Mouse (Mus musculus): ENCODE measurements at regions not wholly inside any gene's neighbourhood (a gene's known extent, or its start where the extent isn't known, plus 50 kb on each side); places are given as distances from the start of the nearest gene placed in this dataset.

- no peak for DNase-seq (ENCODE audit: low spot score)
Observed at GRCm38 (mm10) chr1:137117866-137118265, 157.6 kb upstream of the Nr5a2 start.

GRCm38 (mm10) chr1:137106444-137106843 lies 146.2 kb upstream of the Nr5a2 start:
- DNase-seq (ENCODE audit: low spot score) = no peak

GRCm38 (mm10) chr1:137091762-137092161 lies 131.5 kb upstream of the Nr5a2 start:
- no peak for DNase-seq (ENCODE audit: low spot score)

- no peak for DNase-seq (ENCODE audit: low spot score)
Observed at GRCm38 (mm10) chr1:137088148-137088547, 127.9 kb upstream of the Nr5a2 start.

GRCm38 (mm10) chr1:137086766-137087165 lies 126.5 kb upstream of the Nr5a2 start:
- DNase-seq (ENCODE audit: low spot score) = no peak

GRCm38 (mm10) chr1:137083500-137083899 lies 123.3 kb upstream of the Nr5a2 start:
- DNase-seq (ENCODE audit: low spot score) = no peak

- DNase-seq (ENCODE audit: low spot score) = no peak
Observed at GRCm38 (mm10) chr1:137079401-137080003, 119.3 kb upstream of the Nr5a2 start.

- no peak for DNase-seq (ENCODE audit: low spot score)
Observed at GRCm38 (mm10) chr1:137074787-137075186, 114.5 kb upstream of the Nr5a2 start.

GRCm38 (mm10) chr1:137073857-137074572 lies 113.8 kb upstream of the Nr5a2 start:
- no peak for DNase-seq (ENCODE audit: low spot score)

GRCm38 (mm10) chr1:137060914-137061313 lies 100.7 kb upstream of the Nr5a2 start:
- no peak for DNase-seq (ENCODE audit: low spot score)

GRCm38 (mm10) chr1:137053134-137053533 lies 92.9 kb upstream of the Nr5a2 start:
- no peak for DNase-seq (ENCODE audit: low spot score)

- DNase-seq (ENCODE audit: low spot score) = no peak
Observed at GRCm38 (mm10) chr1:137051515-137051914, 91.3 kb upstream of the Nr5a2 start.

- DNase-seq (ENCODE audit: low spot score) = no peak
Observed at GRCm38 (mm10) chr1:137044076-137044475, 83.8 kb upstream of the Nr5a2 start.

- DNase-seq (ENCODE audit: low spot score) = no peak
Observed at GRCm38 (mm10) chr1:137042414-137043010, 82.3 kb upstream of the Nr5a2 start.

- DNase-seq (ENCODE audit: low spot score) = no peak
Observed at GRCm38 (mm10) chr1:137040898-137041297, 80.7 kb upstream of the Nr5a2 start.

- DNase-seq (ENCODE audit: low spot score) = no peak
Observed at GRCm38 (mm10) chr1:137034586-137034985, 74.3 kb upstream of the Nr5a2 start.

- no peak for DNase-seq (ENCODE audit: low spot score)
Observed at GRCm38 (mm10) chr1:137033679-137034078, 73.4 kb upstream of the Nr5a2 start.

- DNase-seq (ENCODE audit: low spot score) = no peak
Observed at GRCm38 (mm10) chr1:137023706-137024105, 63.5 kb upstream of the Nr5a2 start.

GRCm38 (mm10) chr1:137020528-137020927 lies 60.3 kb upstream of the Nr5a2 start:
- DNase-seq (ENCODE audit: low spot score) = no peak

- DNase-seq (ENCODE audit: low spot score) = no peak
Observed at GRCm38 (mm10) chr1:137017642-137018041, 57.4 kb upstream of the Nr5a2 start.

- no peak for DNase-seq (ENCODE audit: low spot score)
Observed at GRCm38 (mm10) chr1:137010240-137010926, 50.1 kb upstream of the Nr5a2 start.
